Mouse (Mus musculus): Measurements from ENCODE around the gene Zmiz1. TPM values are rescaled to one million over a fixed set of nuclear protein-coding genes. Genes with fewer than 3 reads are reported as not detected.

Zmiz1 gene
- polyA plus RNA-seq, 1 experiment: 52.6 TPM

GRCm38 (mm10) chr14:25514943-25515512, 56.0 kb downstream of the Zmiz1 start:
- TF ChIP-seq CTCF (IDR thresholded peaks at IDR 0.05; ENCODE audit: insufficient read depth, low read length) (no peak), POLR2A (IDR thresholded peaks at IDR 0.05; ENCODE audit: borderline replicate concordance, extremely low read depth, low read depth, low read length) (no peak)
- WGBS: 74% methylated on average over 2 of the region's 2 CpGs
- Histone ChIP-seq H3K4me1 (ENCODE audit: control insufficient read depth, insufficient read depth, low read length) (peaks cover 49% of the 10 kb centered on the region), H3K4me3 (replicated peaks; ENCODE audit: extremely low read depth, low read depth, low read length) (no peak overlapping the region)
- DNase-seq: no peak

GRCm38 (mm10) chr14:25515924-25516323, 56.9 kb downstream of the Zmiz1 start:
- no peak for DNase-seq
- Histone ChIP-seq H3K4me1 (ENCODE audit: control insufficient read depth, insufficient read depth, low read length) (peaks cover 51% of the 10 kb centered on the region), H3K4me3 (replicated peaks; ENCODE audit: extremely low read depth, low read depth, low read length) (no peak overlapping the region)
- TF ChIP-seq POLR2A (IDR thresholded peaks at IDR 0.05; ENCODE audit: borderline replicate concordance, extremely low read depth, low read depth, low read length) (no peak), CTCF (IDR thresholded peaks at IDR 0.05; ENCODE audit: insufficient read depth, low read length) (no peak)
- 20% methylated on average over 9 of the region's 9 CpGs for WGBS

- Histone ChIP-seq H3K4me1 (ENCODE audit: control insufficient read depth, insufficient read depth, low read length) (peaks cover 49% of the 10 kb centered on the region), H3K4me3 (replicated peaks; ENCODE audit: extremely low read depth, low read depth, low read length) (no peak overlapping the region)
- TF ChIP-seq POLR2A (IDR thresholded peaks at IDR 0.05; ENCODE audit: borderline replicate concordance, extremely low read depth, low read depth, low read length) (peak; percentile 49; the same call in 1 of the 2 replicates), CTCF (IDR thresholded peaks at IDR 0.05; ENCODE audit: insufficient read depth, low read length) (peak; percentile 36; the same call in 1 of the 2 replicates)
- no peak for DNase-seq
- WGBS: 25% methylated on average over 13 of the region's 13 CpGs
These were observed 57.9 kb downstream of the Zmiz1 start for GRCm38 (mm10) chr14:25516640-25517591.

- WGBS: 90% methylated on average over 5 of the region's 5 CpGs
- H3K4me3 ChIP-seq (replicated peaks; ENCODE audit: extremely low read depth, low read depth, low read length): no peak overlapping the region
- DNase-seq: no peak
- no peak for TF ChIP-seq CTCF (IDR thresholded peaks at IDR 0.05; ENCODE audit: insufficient read depth, low read length)
- no peak for TF ChIP-seq POLR2A (IDR thresholded peaks at IDR 0.05; ENCODE audit: borderline replicate concordance, extremely low read depth, low read depth, low read length)
- H3K4me1 ChIP-seq (ENCODE audit: control insufficient read depth, insufficient read depth, low read length): peaks cover 59% of the 10 kb centered on the region
These were observed 59.7 kb downstream of the Zmiz1 start for GRCm38 (mm10) chr14:25518645-25519044.

GRCm38 (mm10) chr14:25519656-25520055, 60.7 kb downstream of the Zmiz1 start:
- WGBS: 23% methylated on average over 4 of the region's 4 CpGs
- Histone ChIP-seq H3K4me3 (replicated peaks; ENCODE audit: extremely low read depth, low read depth, low read length) (no peak overlapping the region), H3K4me1 (ENCODE audit: control insufficient read depth, insufficient read depth, low read length) (peaks cover 69% of the 10 kb centered on the region)
- no peak for TF ChIP-seq POLR2A (IDR thresholded peaks at IDR 0.05; ENCODE audit: borderline replicate concordance, extremely low read depth, low read depth, low read length)
- no peak for TF ChIP-seq CTCF (IDR thresholded peaks at IDR 0.05; ENCODE audit: insufficient read depth, low read length)
- DNase-seq: peak; percentile 57

- no peak for DNase-seq
- 55% methylated on average over 4 of the region's 4 CpGs for WGBS
- peaks cover 72% of the 10 kb centered on the region for H3K4me1 ChIP-seq (ENCODE audit: control insufficient read depth, insufficient read depth, low read length)
- H3K4me3 ChIP-seq (replicated peaks; ENCODE audit: extremely low read depth, low read depth, low read length): no peak overlapping the region
- no peak for TF ChIP-seq POLR2A (IDR thresholded peaks at IDR 0.05; ENCODE audit: borderline replicate concordance, extremely low read depth, low read depth, low read length)
- no peak for TF ChIP-seq CTCF (IDR thresholded peaks at IDR 0.05; ENCODE audit: insufficient read depth, low read length)
These were observed 61.6 kb downstream of the Zmiz1 start for GRCm38 (mm10) chr14:25520589-25520988.

- H3K4me1 ChIP-seq (ENCODE audit: control insufficient read depth, insufficient read depth, low read length): peaks cover 71% of the 10 kb centered on the region
- DNase-seq: no peak
- H3K4me3 ChIP-seq (replicated peaks; ENCODE audit: extremely low read depth, low read depth, low read length): no peak overlapping the region
- no peak for TF ChIP-seq POLR2A (IDR thresholded peaks at IDR 0.05; ENCODE audit: borderline replicate concordance, extremely low read depth, low read depth, low read length)
- no peak for TF ChIP-seq CTCF (IDR thresholded peaks at IDR 0.05; ENCODE audit: insufficient read depth, low read length)
- WGBS: 74% methylated on average over 9 of the region's 9 CpGs
These were observed 62.0 kb downstream of the Zmiz1 start for GRCm38 (mm10) chr14:25520991-25521390.

- H3K4me3 ChIP-seq (replicated peaks; ENCODE audit: extremely low read depth, low read depth, low read length): no peak overlapping the region
- peaks cover 70% of the 10 kb centered on the region for H3K4me1 ChIP-seq (ENCODE audit: control insufficient read depth, insufficient read depth, low read length)
- TF ChIP-seq POLR2A (IDR thresholded peaks at IDR 0.05; ENCODE audit: borderline replicate concordance, extremely low read depth, low read depth, low read length): no peak
- TF ChIP-seq CTCF (IDR thresholded peaks at IDR 0.05; ENCODE audit: insufficient read depth, low read length): no peak
- DNase-seq: no peak
- 71% methylated on average over 4 of the region's 4 CpGs for WGBS
These were observed 62.5 kb downstream of the Zmiz1 start for GRCm38 (mm10) chr14:25521500-25521899.

GRCm38 (mm10) chr14:25522415-25522814, 63.4 kb downstream of the Zmiz1 start:
- Histone ChIP-seq H3K4me3 (replicated peaks; ENCODE audit: extremely low read depth, low read depth, low read length) (no peak overlapping the region), H3K4me1 (ENCODE audit: control insufficient read depth, insufficient read depth, low read length) (peaks cover 68% of the 10 kb centered on the region)
- WGBS: 44% methylated on average over 4 of the region's 4 CpGs
- TF ChIP-seq CTCF (IDR thresholded peaks at IDR 0.05; ENCODE audit: insufficient read depth, low read length) (no peak), POLR2A (IDR thresholded peaks at IDR 0.05; ENCODE audit: borderline replicate concordance, extremely low read depth, low read depth, low read length) (no peak)
- DNase-seq: no peak
